Mouse (Mus musculus) spleen, embryonic (tissue): ENCODE measurements around the gene Zbed4.
"Not testable (repeated sequence)": the region's sequence is repeated elsewhere in the genome, so short reads cannot be mapped to it uniquely, and the experiment has no call there.

Source experiments
- CTCF ChIA-PET: fragments of 350-600 bp; sonication (Branson Sonifier 250); formaldehyde crosslinking; loops from one replicate; lab custom pipeline; 2022; lab: Charles Lee

The Zbed4 gene

GRCm38 (mm10) chr15:88751564-88752402 lies at the start of gene Zbed4:
TSS of gene Zbed4 (plus strand) at chr15:88751660.
- CTCF ChIA-PET, result no interaction called here

GRCm38 (mm10) chr15:88702501-88702900 lies 49.0 kb upstream of the Zbed4 start:
- CTCF ChIA-PET, result interaction anchor here (0.7 kb wide), 1 partner anchor 237 kb away, joined by 3 read pairs; no protein-coding TSS in a partner anchor

- CTCF ChIA-PET, result no interaction called here
Measured at GRCm38 (mm10) chr15:88704284-88704683, 47.2 kb upstream of the Zbed4 start.

GRCm38 (mm10) chr15:88706320-88706719 lies 45.1 kb upstream of the Zbed4 start:
- CTCF ChIA-PET, result no interaction called here

- CTCF ChIA-PET, result not testable (repeated sequence)
Measured at GRCm38 (mm10) chr15:88706987-88707386, 44.5 kb upstream of the Zbed4 start.

GRCm38 (mm10) chr15:88708204-88708603 lies 43.3 kb upstream of the Zbed4 start:
- CTCF ChIA-PET, result no interaction called here

GRCm38 (mm10) chr15:88708657-88709511 lies 42.6 kb upstream of the Zbed4 start:
- CTCF ChIA-PET, result no interaction called here

GRCm38 (mm10) chr15:88709878-88710277 lies 41.6 kb upstream of the Zbed4 start:
- CTCF ChIA-PET, result no interaction called here

GRCm38 (mm10) chr15:88712501-88712900 lies 39.0 kb upstream of the Zbed4 start:
- CTCF ChIA-PET, result no interaction called here

- CTCF ChIA-PET, result interaction anchor here (0.6 to 0.9 kb wide), 2 partner anchors 53 to 128 kb away, joined by 5 to 7 read pairs; no protein-coding TSS in a partner anchor
Measured at GRCm38 (mm10) chr15:88714021-88714589, 37.4 kb upstream of the Zbed4 start.

- CTCF ChIA-PET, result no interaction called here
Measured at GRCm38 (mm10) chr15:88716350-88716749, 35.1 kb upstream of the Zbed4 start.

- CTCF ChIA-PET, result no interaction called here
Measured at GRCm38 (mm10) chr15:88717239-88717638, 34.2 kb upstream of the Zbed4 start.

- CTCF ChIA-PET, result no interaction called here
Measured at GRCm38 (mm10) chr15:88723205-88723604, 28.3 kb upstream of the Zbed4 start.

- CTCF ChIA-PET, result no interaction called here
Measured at GRCm38 (mm10) chr15:88724311-88724710, 27.1 kb upstream of the Zbed4 start.

GRCm38 (mm10) chr15:88725036-88725435 lies 26.4 kb upstream of the Zbed4 start:
- CTCF ChIA-PET, result no interaction called here

GRCm38 (mm10) chr15:88727204-88727603 lies 24.3 kb upstream of the Zbed4 start:
- CTCF ChIA-PET, result no interaction called here

- CTCF ChIA-PET, result no interaction called here
Measured at GRCm38 (mm10) chr15:88730717-88731116, 20.7 kb upstream of the Zbed4 start.

- CTCF ChIA-PET, result no interaction called here
Measured at GRCm38 (mm10) chr15:88732405-88733020, 18.9 kb upstream of the Zbed4 start.

GRCm38 (mm10) chr15:88733041-88733751 lies 18.3 kb upstream of the Zbed4 start:
- CTCF ChIA-PET, result no interaction called here

- CTCF ChIA-PET, result no interaction called here
Measured at GRCm38 (mm10) chr15:88733834-88734571, 17.5 kb upstream of the Zbed4 start, which contains the start of gene Brd1. TSS of gene Brd1 (minus strand) at chr15:88734233.
